Mouse (Mus musculus): ENCODE results near the gene Tirap. TPM values are rescaled to one million over a fixed set of nuclear protein-coding genes. Genes with fewer than 3 reads are reported as not detected.

Gene Tirap
- total RNA-seq, 1 experiment from 2014 or later: 3.2 TPM

- ATAC-seq (replicated peaks; ENCODE audit: low read depth, poor library complexity, severe bottlenecking): no peak
These were observed 7.0 kb downstream of the Tirap start for GRCm38 (mm10) chr9:35192983-35193542.

DNA sequence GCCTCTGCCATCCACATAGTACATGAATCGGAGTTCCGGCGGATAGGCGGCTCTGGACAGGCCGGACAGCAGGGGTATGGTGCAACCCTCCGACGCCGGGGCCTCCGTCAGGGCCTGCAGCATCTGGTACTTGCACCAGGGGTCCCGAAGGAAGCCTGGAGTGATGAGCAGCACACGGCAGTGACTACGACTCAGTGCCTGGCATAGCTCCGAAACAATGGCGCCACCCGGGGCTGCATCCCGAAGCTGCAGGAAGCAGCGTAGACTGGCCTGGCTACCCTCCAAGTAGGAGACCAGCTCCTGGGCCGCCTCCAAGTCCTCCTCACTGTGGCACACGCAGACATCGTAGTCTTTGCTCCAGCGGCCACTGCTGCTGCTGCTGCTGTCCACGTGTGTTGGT is 11.4 kb downstream of the Tirap start:
- no peak for ATAC-seq (replicated peaks; ENCODE audit: low read depth, poor library complexity, severe bottlenecking)

DNA sequence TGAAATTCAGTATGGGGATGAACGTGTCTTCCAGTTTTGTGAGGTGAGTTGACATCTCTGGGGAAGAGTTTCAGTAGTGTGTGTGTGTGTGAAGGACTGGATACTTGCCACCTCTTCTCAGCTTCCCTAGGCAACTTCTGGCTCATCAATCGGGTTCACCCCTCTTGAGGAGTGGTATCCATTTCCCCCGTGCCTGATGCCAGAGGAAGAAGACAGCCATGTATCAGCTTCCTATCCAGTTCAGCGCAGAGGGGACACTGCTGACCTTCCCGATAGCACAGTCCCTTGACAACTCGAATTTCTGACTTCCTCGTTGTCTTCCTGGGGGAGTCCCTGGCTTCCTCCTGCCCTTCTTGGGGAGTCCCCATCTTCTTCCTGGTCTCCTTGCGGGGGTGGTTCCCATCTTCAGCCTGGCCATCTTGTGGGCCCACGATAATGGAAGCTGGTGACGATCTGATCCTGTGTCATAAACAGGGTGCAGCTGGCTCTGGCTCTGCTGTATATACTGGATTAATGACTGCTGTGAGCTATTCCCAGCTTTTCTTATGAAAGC is 12.7 kb downstream of the Tirap start:
- ATAC-seq (replicated peaks; ENCODE audit: low read depth, poor library complexity, severe bottlenecking): no peak

DNA sequence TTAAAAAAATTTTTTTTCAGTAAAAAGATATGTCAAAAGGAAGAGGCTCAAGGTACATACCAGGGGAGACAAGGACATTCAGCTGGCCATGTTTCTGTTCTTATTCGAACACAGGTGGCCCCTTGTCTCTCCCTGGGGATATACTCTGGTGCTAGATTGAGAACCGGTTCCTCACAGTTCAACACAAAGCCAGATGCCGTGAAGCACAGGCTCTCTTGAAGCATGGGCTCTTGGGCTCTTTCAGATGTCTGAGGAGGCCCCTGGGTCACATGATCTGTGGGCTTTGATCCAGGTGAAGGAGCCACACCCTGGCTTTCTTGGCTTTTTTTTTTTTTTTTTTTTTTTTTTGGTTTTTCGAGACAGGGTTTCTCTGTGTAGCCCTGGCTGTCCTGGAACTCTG is 13.7 kb downstream of the Tirap start:
- no peak for ATAC-seq (replicated peaks; ENCODE audit: low read depth, poor library complexity, severe bottlenecking)

DNA sequence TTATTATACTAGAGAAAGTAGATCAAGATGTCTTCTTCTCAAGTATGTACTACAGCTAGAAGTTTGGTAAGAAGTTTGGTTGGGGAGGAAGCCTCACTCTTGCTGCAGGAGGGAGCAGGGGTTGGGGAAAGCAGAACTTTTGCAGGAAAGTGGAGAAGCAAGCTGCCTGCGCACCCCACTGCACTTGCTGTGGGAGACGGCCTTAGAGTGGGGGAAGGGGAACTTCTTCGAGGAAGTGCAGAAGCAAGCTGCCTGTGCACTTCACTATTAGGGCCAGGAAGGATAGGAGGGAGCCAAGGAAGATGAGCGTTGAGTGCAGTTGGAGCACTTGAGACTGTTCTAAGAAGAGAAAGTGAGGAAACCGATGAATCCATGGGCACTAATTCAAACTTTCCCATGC is 16.7 kb downstream of the Tirap start:
- ATAC-seq (replicated peaks; ENCODE audit: low read depth, poor library complexity, severe bottlenecking): peak; percentile 73

GRCm38 (mm10) chr9:35182832-35183231 is 17.3 kb downstream of the Tirap start:
- ATAC-seq (replicated peaks; ENCODE audit: low read depth, poor library complexity, severe bottlenecking): peak; percentile 72

DNA sequence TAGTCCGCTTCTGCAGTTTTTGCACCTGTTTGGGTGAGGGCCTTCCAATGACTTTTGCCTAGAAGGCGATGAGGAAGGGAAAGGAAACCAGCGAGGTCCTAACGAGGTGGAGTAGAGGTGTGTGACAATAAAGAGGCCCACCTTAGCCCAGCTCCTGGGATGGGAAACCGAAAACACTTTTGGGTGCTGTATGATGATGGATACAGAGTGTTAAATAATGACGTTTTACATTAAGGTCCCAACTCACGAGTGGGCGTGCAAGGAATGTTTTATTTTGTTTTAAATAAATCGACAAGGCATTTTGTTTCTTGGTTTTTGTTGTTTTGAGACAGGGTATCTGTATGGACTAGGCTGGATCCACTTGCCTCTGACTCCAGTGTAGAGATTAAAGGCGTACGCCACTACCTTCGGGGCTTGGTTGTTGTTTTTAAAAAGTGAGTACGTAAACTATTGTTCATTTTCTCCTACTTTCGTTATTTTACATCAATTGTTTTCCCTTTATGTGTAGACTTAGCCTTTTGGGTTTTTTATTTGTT is 23.9 kb downstream of the Tirap start:
- ATAC-seq (replicated peaks; ENCODE audit: low read depth, poor library complexity, severe bottlenecking): no peak

DNA sequence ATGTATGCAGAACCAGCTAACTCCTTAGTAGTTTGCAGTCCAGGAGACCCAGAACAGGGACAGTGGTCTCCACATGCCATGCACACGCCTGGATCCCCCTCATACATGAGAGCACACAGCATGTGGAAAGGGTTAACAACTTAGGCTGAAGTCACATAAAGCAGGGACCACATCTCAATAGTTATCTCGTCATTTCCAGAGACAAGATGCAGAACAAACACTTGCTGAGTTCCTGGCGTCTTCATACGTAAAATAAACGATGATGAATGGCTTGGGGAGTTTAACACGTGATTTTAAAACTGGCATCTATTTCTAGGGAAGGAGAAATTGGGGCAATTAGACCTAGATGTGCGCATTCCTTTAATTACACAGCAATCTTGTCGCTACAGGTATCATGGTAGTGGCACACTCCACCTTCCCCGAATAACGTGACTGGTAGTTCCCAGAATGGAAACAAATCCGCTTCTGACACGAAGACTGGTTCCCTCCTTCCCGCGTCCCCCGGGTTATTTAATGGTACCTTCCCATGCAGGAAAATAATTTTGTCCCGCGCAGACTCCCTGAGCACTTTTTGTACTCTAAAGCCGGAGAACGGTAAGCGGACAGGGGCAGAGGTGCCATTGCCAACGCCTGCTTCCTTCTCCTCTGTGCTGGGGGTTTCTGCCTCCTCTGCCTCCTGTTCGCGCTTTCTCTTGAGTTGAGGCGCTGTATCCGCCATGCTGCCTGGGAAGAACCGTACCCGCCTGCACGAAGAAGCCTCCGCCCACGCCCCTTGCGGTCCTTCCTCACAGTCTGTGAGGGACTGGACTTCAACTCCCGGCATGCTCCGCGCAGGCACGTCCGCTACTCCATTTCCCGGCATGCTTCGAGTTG is 24.6 kb downstream of the Tirap start, which contains the start of gene Dcps:
Gene Dcps, minus strand, starts transcription at position 811 of the 873 bp plus-strand sequence.
- peak; percentile 98 for ATAC-seq (replicated peaks; ENCODE audit: low read depth, poor library complexity, severe bottlenecking)

- no peak for ATAC-seq (replicated peaks; ENCODE audit: low read depth, poor library complexity, severe bottlenecking)
These were observed 26.8 kb downstream of the Tirap start for GRCm38 (mm10) chr9:35173331-35173730.

DNA sequence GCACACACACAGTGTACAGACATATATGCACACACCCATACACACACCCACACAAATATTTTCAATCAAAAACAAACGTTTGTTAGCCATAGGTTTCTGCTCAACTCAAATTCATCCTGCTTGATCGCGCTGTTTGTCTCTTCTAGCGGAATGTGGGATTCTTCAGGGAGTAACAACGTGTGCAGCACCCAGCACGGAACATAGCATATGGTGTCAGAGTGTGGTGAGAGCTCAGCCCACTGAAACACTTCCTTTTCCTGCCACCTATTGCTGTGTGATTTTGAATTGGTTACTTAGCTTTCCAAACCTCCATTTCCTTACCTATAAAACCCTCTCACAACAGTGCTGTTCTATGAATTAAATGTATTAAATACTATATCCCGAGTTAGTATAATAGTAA is 30.0 kb downstream of the Tirap start:
- ATAC-seq (replicated peaks; ENCODE audit: low read depth, poor library complexity, severe bottlenecking): no peak

DNA sequence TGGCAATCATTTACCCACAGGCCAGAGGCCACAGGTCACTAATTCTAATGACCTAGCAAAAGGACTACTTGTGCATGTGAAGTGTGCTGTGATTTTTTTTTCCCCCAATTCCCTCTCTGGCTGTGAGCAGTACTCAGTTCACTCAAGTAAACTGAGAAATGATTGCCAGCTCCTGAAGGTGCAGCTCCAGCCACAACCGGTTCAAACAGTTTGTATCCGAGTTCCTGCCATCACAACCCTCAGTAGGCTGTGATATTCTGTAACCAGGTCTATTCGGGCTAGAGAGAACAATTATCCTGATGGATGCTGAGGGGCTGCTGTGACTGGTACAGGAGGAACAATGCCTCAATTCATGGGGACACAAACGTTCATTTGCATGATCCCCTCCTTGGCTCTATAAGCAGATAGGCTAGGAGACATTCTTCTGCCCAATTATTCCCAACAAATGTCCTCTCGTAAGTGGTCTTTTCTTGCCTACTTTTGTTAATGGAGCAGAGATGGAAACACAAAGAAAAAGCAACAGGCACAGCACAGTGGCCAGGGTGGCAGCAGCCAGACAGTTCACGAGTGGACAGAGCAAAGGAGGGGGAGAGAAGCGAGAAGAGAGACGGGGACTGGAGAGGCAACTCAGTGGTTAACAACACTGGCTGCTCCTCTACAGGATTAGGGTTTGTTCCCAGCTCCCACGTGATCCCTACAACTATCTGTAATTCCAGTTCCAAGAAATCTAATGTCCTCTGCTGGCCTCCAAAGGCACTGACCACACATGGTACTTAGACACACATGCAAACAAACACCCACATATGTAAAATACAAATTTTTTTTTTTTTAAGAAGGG is 33.1 kb downstream of the Tirap start:
- ATAC-seq (replicated peaks; ENCODE audit: low read depth, poor library complexity, severe bottlenecking): no peak

DNA sequence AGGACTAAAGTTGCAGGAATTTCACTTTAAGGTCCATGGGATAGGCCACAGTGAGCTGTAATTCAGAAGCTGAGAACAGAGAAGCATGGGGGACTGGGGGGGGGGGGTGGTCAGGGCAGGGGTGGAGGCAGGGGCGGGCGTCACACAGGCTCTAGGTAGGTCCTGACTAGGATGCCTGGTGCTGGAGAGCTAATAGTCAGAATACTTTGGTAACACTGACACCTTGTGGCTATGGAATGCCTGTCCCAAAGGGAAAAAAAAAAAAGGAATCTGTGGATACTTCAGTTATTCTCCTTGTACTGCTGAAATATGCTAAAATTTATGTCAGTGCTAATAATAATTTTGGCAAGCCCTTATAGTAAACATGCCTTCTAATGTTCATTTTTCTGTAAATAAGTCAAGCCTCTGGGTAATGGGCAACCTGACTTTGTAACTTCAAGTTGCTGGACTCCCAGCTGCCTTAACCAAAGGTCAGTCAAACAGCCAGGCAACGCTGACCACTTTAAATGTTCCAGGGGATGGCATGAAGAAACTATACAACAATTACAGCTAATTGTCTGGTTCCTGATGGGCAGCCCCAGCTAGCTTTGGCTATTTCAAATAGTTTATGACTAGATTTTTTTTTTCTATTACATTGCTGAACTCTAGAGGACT is 33.8 kb downstream of the Tirap start:
- ATAC-seq (replicated peaks; ENCODE audit: low read depth, poor library complexity, severe bottlenecking): peak; percentile 74

DNA sequence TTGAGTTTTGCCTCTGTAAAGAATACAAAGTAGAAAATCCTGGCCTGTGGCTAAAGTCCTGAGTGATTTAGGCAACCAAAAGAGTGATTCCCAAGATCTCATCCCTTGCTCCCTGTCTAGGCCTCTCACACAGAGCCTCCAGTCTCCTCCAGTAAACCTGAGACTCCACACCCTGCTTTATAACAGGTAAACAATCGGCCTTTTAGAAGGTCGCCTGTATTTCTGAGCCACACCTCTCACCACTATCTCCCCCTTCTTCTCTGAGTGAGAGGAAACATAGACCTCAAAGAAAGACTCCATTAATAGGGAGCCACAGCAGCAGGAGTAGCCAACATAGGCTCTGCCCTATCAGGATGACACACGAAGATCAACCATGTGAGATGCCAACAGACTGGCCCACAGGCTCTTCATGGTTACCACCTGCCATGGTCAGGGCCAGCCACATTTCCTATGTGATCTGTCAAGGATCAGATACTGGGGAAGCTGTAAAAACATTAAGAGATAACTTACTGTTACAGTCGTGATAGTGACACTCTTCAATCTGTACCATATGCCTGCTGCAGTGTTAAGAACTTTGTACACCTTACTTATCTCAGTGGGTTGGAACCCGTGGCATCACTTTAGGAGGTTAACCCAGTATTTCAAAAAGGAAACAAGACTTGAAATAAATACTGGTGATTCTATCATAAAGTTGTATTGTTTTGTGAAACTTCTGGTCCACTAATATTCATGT is 35.8 kb downstream of the Tirap start:
- ATAC-seq (replicated peaks; ENCODE audit: low read depth, poor library complexity, severe bottlenecking): peak; percentile 12; the same call in 1 of the 2 replicates

DNA sequence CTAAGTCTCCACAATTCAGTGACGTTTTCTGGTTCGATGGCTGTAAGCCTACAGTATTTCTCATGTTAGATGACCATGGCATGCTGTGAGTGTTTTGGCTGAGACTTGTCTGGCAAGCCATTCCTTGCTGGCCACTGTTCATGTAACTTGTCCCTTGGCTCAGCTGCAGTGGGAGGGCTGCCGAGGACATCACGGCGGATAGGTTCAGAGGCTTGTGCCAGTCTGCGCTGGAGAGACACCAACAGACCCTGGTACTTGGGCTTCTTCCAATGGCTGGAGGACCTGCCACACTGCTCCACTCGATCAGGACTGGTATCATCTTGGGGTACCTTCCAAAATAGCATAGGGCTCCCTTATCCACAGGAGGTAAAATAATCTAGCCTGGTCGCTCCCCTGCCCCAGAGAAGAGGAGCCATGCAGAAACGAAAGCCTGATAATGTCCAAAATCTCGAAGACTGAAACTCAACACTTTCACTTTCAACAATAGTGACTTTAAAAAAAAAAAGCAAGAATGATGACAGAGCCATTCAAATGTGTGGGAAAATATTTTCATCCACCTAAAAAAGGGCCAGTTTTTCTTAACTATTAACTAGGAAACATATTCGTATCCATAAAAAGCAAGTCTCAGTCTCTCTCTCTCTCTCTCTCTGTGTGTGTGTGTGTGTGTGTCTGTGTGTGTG is 36.9 kb downstream of the Tirap start:
- no peak for ATAC-seq (replicated peaks; ENCODE audit: low read depth, poor library complexity, severe bottlenecking)

- ATAC-seq (replicated peaks; ENCODE audit: low read depth, poor library complexity, severe bottlenecking): no peak
These were observed 38.4 kb downstream of the Tirap start for GRCm38 (mm10) chr9:35161721-35162120.

- ATAC-seq (replicated peaks; ENCODE audit: low read depth, poor library complexity, severe bottlenecking): no peak
These were observed 39.4 kb downstream of the Tirap start for GRCm38 (mm10) chr9:35160662-35161061.

- no peak for ATAC-seq (replicated peaks; ENCODE audit: low read depth, poor library complexity, severe bottlenecking)
These were observed 41.6 kb downstream of the Tirap start for GRCm38 (mm10) chr9:35158477-35158876.

- no peak for ATAC-seq (replicated peaks; ENCODE audit: low read depth, poor library complexity, severe bottlenecking)
These were observed 43.2 kb downstream of the Tirap start for GRCm38 (mm10) chr9:35156862-35157261.

Data from common myeloid progenitor, adult 5-6 weeks (primary cell).